Mouse (Mus musculus): ENCODE data around the gene Zfp580. TPM values are rescaled to one million over a fixed set of nuclear protein-coding genes. Genes with fewer than 3 reads are reported as not detected.

Gene Zfp580
- polyA plus RNA-seq, 1 experiment = 12.7 TPM

GRCm38 (mm10) chr7:5056651-5057263 lies 5.4 kb downstream of the Zfp580 start:
- Histone ChIP-seq H3K27ac (ENCODE audit: insufficient read depth, low read length) (no peak overlapping the region), H3K27me3 (ENCODE audit: control insufficient read depth, insufficient read depth, low read length) (peaks cover 20% of the 10 kb centered on the region), H3K4me1 (ENCODE audit: control insufficient read depth, insufficient read depth, insufficient read length) (peaks cover 14% of the 10 kb centered on the region), H3K36me3 (ENCODE audit: control insufficient read depth, insufficient read depth, low read length) (no peaks in the 10 kb centered on the region), H3K4me3 (ENCODE audit: extremely low read depth, insufficient read depth, insufficient read length) (no peak overlapping the region)
- 7% methylated on average over 54 of the region's 55 CpGs for WGBS
- DNase-seq (ENCODE audit: low read depth in 1 of 2, low spot score in 2 of 2) = no peak
- no peak for TF ChIP-seq CTCF (IDR thresholded peaks at IDR 0.05; ENCODE audit: extremely low read depth, insufficient read depth, insufficient read length, insufficient replicate concordance)
- TF ChIP-seq POLR2A (IDR thresholded peaks at IDR 0.05; ENCODE audit: low read depth, low read length) = no peak

- 57% methylated on average over 8 of the region's 8 CpGs for WGBS
- Histone ChIP-seq H3K36me3 (ENCODE audit: control insufficient read depth, insufficient read depth, low read length) (no peaks in the 10 kb centered on the region), H3K27ac (ENCODE audit: insufficient read depth, low read length) (no peak overlapping the region), H3K27me3 (ENCODE audit: control insufficient read depth, insufficient read depth, low read length) (peaks cover 18% of the 10 kb centered on the region), H3K4me3 (ENCODE audit: extremely low read depth, insufficient read depth, insufficient read length) (no peak overlapping the region), H3K4me1 (ENCODE audit: control insufficient read depth, insufficient read depth, insufficient read length) (peaks cover 13% of the 10 kb centered on the region)
- DNase-seq (ENCODE audit: low read depth in 1 of 2, low spot score in 2 of 2) = no peak
- TF ChIP-seq CTCF (IDR thresholded peaks at IDR 0.05; ENCODE audit: extremely low read depth, insufficient read depth, insufficient read length, insufficient replicate concordance) = no peak
- no peak for TF ChIP-seq POLR2A (IDR thresholded peaks at IDR 0.05; ENCODE audit: low read depth, low read length)
Observed at GRCm38 (mm10) chr7:5057381-5057780, 6.0 kb downstream of the Zfp580 start.

GRCm38 (mm10) chr7:5057804-5058203 lies 6.5 kb downstream of the Zfp580 start:
- 33% methylated on average over 11 of the region's 11 CpGs for WGBS
- H3K27ac ChIP-seq (ENCODE audit: insufficient read depth, low read length) = no peak overlapping the region
- H3K4me1 ChIP-seq (ENCODE audit: control insufficient read depth, insufficient read depth, insufficient read length) = peaks cover 9% of the 10 kb centered on the region
- peaks cover 16% of the 10 kb centered on the region for H3K27me3 ChIP-seq (ENCODE audit: control insufficient read depth, insufficient read depth, low read length)
- TF ChIP-seq CTCF (IDR thresholded peaks at IDR 0.05; ENCODE audit: extremely low read depth, insufficient read depth, insufficient read length, insufficient replicate concordance) (0 out of 2 replicates have a peak, but pooled peaks have one; percentile 32), POLR2A (IDR thresholded peaks at IDR 0.05; ENCODE audit: low read depth, low read length) (no peak)
- peak in 1 of 2 experiments; percentile 34 for DNase-seq (ENCODE audit: low read depth in 1 of 2, low spot score in 2 of 2)
- no peaks in the 10 kb centered on the region for H3K36me3 ChIP-seq (ENCODE audit: control insufficient read depth, insufficient read depth, low read length)
- no peak overlapping the region for H3K4me3 ChIP-seq (ENCODE audit: extremely low read depth, insufficient read depth, insufficient read length)

- Histone ChIP-seq H3K4me3 (ENCODE audit: extremely low read depth, insufficient read depth, insufficient read length) (no peak overlapping the region), H3K27ac (ENCODE audit: insufficient read depth, low read length) (no peak overlapping the region), H3K36me3 (ENCODE audit: control insufficient read depth, insufficient read depth, low read length) (no peaks in the 10 kb centered on the region), H3K27me3 (ENCODE audit: control insufficient read depth, insufficient read depth, low read length) (peaks cover 11% of the 10 kb centered on the region), H3K4me1 (ENCODE audit: control insufficient read depth, insufficient read depth, insufficient read length) (peaks cover 5% of the 10 kb centered on the region; the same call in 1 of the 2 replicates)
- no peak for TF ChIP-seq CTCF (IDR thresholded peaks at IDR 0.05; ENCODE audit: extremely low read depth, insufficient read depth, insufficient read length, insufficient replicate concordance)
- TF ChIP-seq POLR2A (IDR thresholded peaks at IDR 0.05; ENCODE audit: low read depth, low read length) = no peak
- DNase-seq (ENCODE audit: low read depth in 1 of 2, low spot score in 2 of 2) = no peak
- WGBS = 87% methylated on average over 1 of the region's 1 CpGs
Observed at GRCm38 (mm10) chr7:5058631-5059030, 7.3 kb downstream of the Zfp580 start.

GRCm38 (mm10) chr7:5059421-5059820 lies 8.1 kb downstream of the Zfp580 start:
- 94% methylated on average over 12 of the region's 12 CpGs for WGBS
- Histone ChIP-seq H3K4me3 (ENCODE audit: extremely low read depth, insufficient read depth, insufficient read length) (no peak overlapping the region), H3K36me3 (ENCODE audit: control insufficient read depth, insufficient read depth, low read length) (no peaks in the 10 kb centered on the region), H3K27me3 (ENCODE audit: control insufficient read depth, insufficient read depth, low read length) (peaks cover 6% of the 10 kb centered on the region), H3K27ac (ENCODE audit: insufficient read depth, low read length) (no peak overlapping the region), H3K4me1 (ENCODE audit: control insufficient read depth, insufficient read depth, insufficient read length) (peaks cover 8% of the 10 kb centered on the region)
- TF ChIP-seq CTCF (IDR thresholded peaks at IDR 0.05; ENCODE audit: extremely low read depth, insufficient read depth, insufficient read length, insufficient replicate concordance) (no peak), POLR2A (IDR thresholded peaks at IDR 0.05; ENCODE audit: low read depth, low read length) (no peak)
- no peak for DNase-seq (ENCODE audit: low read depth in 1 of 2, low spot score in 2 of 2)

- peak in 1 of 2 experiments; percentile 71 for DNase-seq (ENCODE audit: low read depth in 1 of 2, low spot score in 2 of 2)
- Histone ChIP-seq H3K4me3 (ENCODE audit: extremely low read depth, insufficient read depth, insufficient read length) (peak overlapping the region; percentile 82), H3K27ac (ENCODE audit: insufficient read depth, low read length) (peak overlapping the region; percentile 97; the same call in 1 of the 2 replicates), H3K27me3 (ENCODE audit: control insufficient read depth, insufficient read depth, low read length) (peaks cover 6% of the 10 kb centered on the region), H3K4me1 (ENCODE audit: control insufficient read depth, insufficient read depth, insufficient read length) (peaks cover 10% of the 10 kb centered on the region), H3K36me3 (ENCODE audit: control insufficient read depth, insufficient read depth, low read length) (no peaks in the 10 kb centered on the region)
- TF ChIP-seq POLR2A (IDR thresholded peaks at IDR 0.05; ENCODE audit: low read depth, low read length) = no peak
- TF ChIP-seq CTCF (IDR thresholded peaks at IDR 0.05; ENCODE audit: extremely low read depth, insufficient read depth, insufficient read length, insufficient replicate concordance) = peak; percentile 53; the same call in 1 of the 2 replicates
- 3% methylated on average over 27 of the region's 27 CpGs for WGBS
Observed at GRCm38 (mm10) chr7:5060239-5060731, 8.9 kb downstream of the Zfp580 start.

Data from spleen, adult 2 months (tissue).